Comparison of ENCODE assay signal across 9 mouse cellular contexts in genomic region chr10:61211743-61212142, GRCm38 (mm10). TPM values are rescaled to one million over a fixed set of nuclear protein-coding genes. Genes with fewer than 3 reads are reported as not detected.
DNase-seq lines count a peak whose midpoint lies in the region; ATAC-seq and TF ChIP-seq lines count a peak whose summit lies in the region.
"Had no signal": no experiment of that assay in that cellular context is flagged by ENCODE, and none has a peak within 500 bp of the region (broad histone marks: within the 10 kb centered on the region; RNA-seq: fewer than 3 reads in every experiment).

No protein-coding gene starts in this region.

- H3K4me2 ChIP-seq in kidney, embryonic 15.5 days, result no peak overlapping the region

- H3K27me3 ChIP-seq in kidney, embryonic 15.5 days, result no peaks in the 10 kb centered on the region

- DNase-seq in kidney, adult 11 months, result peak; percentile 21
- DNase-seq in MEL-GATA-1-ER (ENCODE audit: extremely low read depth, low read depth), result peak; percentile 49
- peak; percentile 65 to 76 for DNase-seq in cerebellum, adult 18-20 months
- DNase-seq in frontal cortex, postnatal 10 days (ENCODE audit: low spot score in 2 of 2), result peak; percentile 34 to 48
- DNase-seq in layer of hippocampus, adult 2 months (ENCODE audit: low spot score in 2 of 2), result peak; percentile 36 to 62
- peak; percentile 64 to 72 for DNase-seq in lung, postnatal 4 days
- DNase-seq in thymus, postnatal 25 days, result peak; percentile 66

- H3K4me3 ChIP-seq in kidney, embryonic 15.5 days (replicated peaks), result no peak overlapping the region
- no peak overlapping the region for H3K4me3 ChIP-seq in layer of hippocampus, adult 2 months

- H3K36me3 ChIP-seq in kidney, embryonic 15.5 days, result no peaks in the 10 kb centered on the region

- peaks cover 6% of the 10 kb centered on the region; the same call in 1 of the 2 replicates for H3K4me1 ChIP-seq in kidney, embryonic 15.5 days

- H3K9ac ChIP-seq in kidney, embryonic 15.5 days, result no peak overlapping the region

- 9% methylated on average over 13 of the region's 13 CpGs for WGBS in kidney, embryonic 15.5 days

- peak; percentile 93 for TF ChIP-seq CTCF in layer of hippocampus, adult 2 months (conservative IDR thresholded peaks at IDR 0.05)

- no peak overlapping the region for H3K27ac ChIP-seq in kidney, embryonic 15.5 days
- H3K27ac ChIP-seq in layer of hippocampus, adult 2 months, result no peak overlapping the region

- no peaks in the 10 kb centered on the region for H3K9me3 ChIP-seq in kidney, embryonic 15.5 days (replicated peaks)

- ATAC-seq in kidney, embryonic 15.5 days (replicated peaks; ENCODE audit: low FRiP score), result no peak

RNA-seq across cellular contexts. Expression of gene Tbata, which starts 40.0 kb away (rescaled TPM):
- 0.23 TPM in 1 of 2 replicates, not detected in the other for polyA plus RNA-seq in kidney, embryonic 15.5 days (2015; fragmentation: Nextera tagmentation; extraction: Ambion mirVana)
- total RNA-seq in layer of hippocampus, adult 2 months (2021), result 10 to 100 TPM in 1 of 2 experiments, 1 to 10 TPM in 1; 8.5 to 10.6 TPM
- polyA plus RNA-seq: neural tube, embryonic 14.5 days had no signal
